Mouse (Mus musculus) neural tube, embryonic 15.5 days (tissue): Measurements from ENCODE around the gene Scgb1b30. TPM values are rescaled to one million over a fixed set of nuclear protein-coding genes. Genes with fewer than 3 reads are reported as not detected.
A peak's percentile ranks its signal among the peaks of the same experiment; 100 is the strongest.

ENCODE experiments used
- ATAC-seq: fragments of 200-750 bp; cut with Nextera tagmentation; 2 replicates; pipeline ENCODE4 v1.8.0; 2017; ENCODE audit warnings: mild to moderate bottlenecking, moderate TSS enrichment, moderate library complexity; ENCODE audit not compliant: low FRiP score
- H3K27ac ChIP-seq: fragments of 300-500 bp; sonication (generic); replicated peaks from 2 replicates; pipeline ENCODE4 v1.5.1; 2015; ENCODE audit warnings: mild to moderate bottlenecking, inconsistent platforms
- H3K27me3 ChIP-seq: fragments of 300-500 bp; sonication (generic); replicated peaks from 2 replicates; pipeline ENCODE4 v1.6.1; 2015; ENCODE audit warnings: inconsistent platforms
- H3K36me3 ChIP-seq: fragments of 300-500 bp; sonication (generic); 2 replicates; pipeline ENCODE4 v1.6.1; 2015; ENCODE audit warnings: inconsistent platforms
- H3K4me1 ChIP-seq: fragments of 300-500 bp; sonication (generic); 2 replicates; pipeline ENCODE4 v1.6.1; 2015; ENCODE audit warnings: inconsistent platforms
- H3K4me2 ChIP-seq: fragments of 300-500 bp; sonication (generic); 2 replicates; pipeline ENCODE4 v1.6.1; 2015; ENCODE audit warnings: inconsistent platforms, mild to moderate bottlenecking, moderate library complexity
- H3K4me3 ChIP-seq: fragments of 300-500 bp; sonication (generic); replicated peaks from 2 replicates; pipeline ENCODE4 v1.5.1; 2015; ENCODE audit warnings: mild to moderate bottlenecking, inconsistent platforms
- H3K9ac ChIP-seq: fragments of 300-500 bp; sonication (generic); replicated peaks from 2 replicates; pipeline ENCODE4 v1.6.1; 2015; ENCODE audit warnings: mild to moderate bottlenecking, inconsistent platforms
- H3K9me3 ChIP-seq: fragments of 300-500 bp; sonication (generic); replicated peaks from 2 replicates; pipeline ENCODE4 v1.6.1; 2016; ENCODE audit warnings: inconsistent platforms
- WGBS: fragments of 180-500 bp; shearing (Covaris S2); methylation state at CpG from one replicate; pipeline ENCODE4 v1.1.7; 2015; ENCODE audit warnings: mixed read lengths; 5-methylcytosine and 5-hydroxymethylcytosine counted together
- polyA plus RNA-seq: library from polyadenylated mRNA; unstranded; fragments of >200 nt; fragmentation: Nextera tagmentation; extraction: Ambion mirVana; gene quantifications from 2 replicates; pipeline ENCODE4 v1.2.1, GENCODE M21; 2015

Gene Scgb1b30
- polyA plus RNA-seq, 1 experiment from 2014 or later: not detected

GRCm38 (mm10) chr7:34132355-34133079 lies 37.3 kb downstream of the Scgb1b30 start:
- peak; percentile 76 for ATAC-seq

GRCm38 (mm10) chr7:34133117-34133762 lies 38.0 kb downstream of the Scgb1b30 start, which contains the start of gene Wtip:
TSS of gene Wtip (minus strand) at chr7:34133268.
- peak; percentile 77 for ATAC-seq
- Histone ChIP-seq H3K4me3 (peak within 1 kb of the TSS; percentile 78), H3K36me3 (no peaks in the 10 kb centered on the region), H3K4me1 (peaks cover 20% of the 10 kb centered on the region), H3K9me3 (no peaks in the 10 kb centered on the region), H3K27ac (peak within 1 kb of the TSS; percentile 77), H3K4me2 (peak within 1 kb of the TSS; percentile 73), H3K9ac (peak within 1 kb of the TSS; percentile 65), H3K27me3 (no peaks in the 10 kb centered on the region)
- 2% methylated on average over 38 of the region's 65 CpGs for WGBS

More at GRCm38 (mm10) chr7:34132355-34133079, 37.3 kb downstream of the Scgb1b30 start:
- WGBS: under 1% methylated on average over 96 of the region's 116 CpGs
- H3K36me3 ChIP-seq: no peaks in the 10 kb centered on the region
- H3K4me1 ChIP-seq: peaks cover 20% of the 10 kb centered on the region
- H3K27ac ChIP-seq: peak overlapping the region; percentile 77
- peak overlapping the region; percentile 65 for H3K9ac ChIP-seq
- H3K4me3 ChIP-seq: peak overlapping the region; percentile 78
- peak overlapping the region; percentile 73 for H3K4me2 ChIP-seq
- no peaks in the 10 kb centered on the region for H3K27me3 ChIP-seq
- H3K9me3 ChIP-seq: no peaks in the 10 kb centered on the region

- H3K4me2 ChIP-seq: no peak overlapping the region
- 90% methylated on average over 2 of the region's 2 CpGs for WGBS
- H3K36me3 ChIP-seq: no peaks in the 10 kb centered on the region
Measured at GRCm38 (mm10) chr7:34134336-34134735, 39.1 kb downstream of the Scgb1b30 start.

GRCm38 (mm10) chr7:34139493-34139892 lies 44.3 kb downstream of the Scgb1b30 start:
- 91% methylated on average over 6 of the region's 6 CpGs for WGBS
- Histone ChIP-seq H3K9ac (no peak overlapping the region), H3K9me3 (no peaks in the 10 kb centered on the region), H3K4me1 (no peaks in the 10 kb centered on the region), H3K36me3 (peaks cover 45% of the 10 kb centered on the region), H3K27ac (no peak overlapping the region), H3K4me2 (no peak overlapping the region), H3K27me3 (no peaks in the 10 kb centered on the region), H3K4me3 (no peak overlapping the region)
- no peak for ATAC-seq

More at GRCm38 (mm10) chr7:34134336-34134735, 39.1 kb downstream of the Scgb1b30 start:
- H3K4me1 ChIP-seq: peaks cover 20% of the 10 kb centered on the region
- ATAC-seq: no peak
- no peak overlapping the region for H3K4me3 ChIP-seq
- no peaks in the 10 kb centered on the region for H3K27me3 ChIP-seq
- H3K27ac ChIP-seq: no peak overlapping the region
- no peak overlapping the region for H3K9ac ChIP-seq
- H3K9me3 ChIP-seq: no peaks in the 10 kb centered on the region

- no peak for ATAC-seq
- H3K4me1 ChIP-seq: no peaks in the 10 kb centered on the region
- H3K27me3 ChIP-seq: no peaks in the 10 kb centered on the region
- no peak overlapping the region for H3K9ac ChIP-seq
- no peak overlapping the region for H3K4me2 ChIP-seq
- no peak overlapping the region for H3K27ac ChIP-seq
- no peaks in the 10 kb centered on the region for H3K9me3 ChIP-seq
- 97% methylated on average over 13 of the region's 13 CpGs for whole genome bisulfite sequencing
- H3K4me3 ChIP-seq: no peak overlapping the region
- H3K36me3 ChIP-seq: peaks cover 61% of the 10 kb centered on the region
Measured at GRCm38 (mm10) chr7:34141123-34141522, 45.9 kb downstream of the Scgb1b30 start.

- H3K27me3 ChIP-seq: no peaks in the 10 kb centered on the region
- no peaks in the 10 kb centered on the region for H3K4me1 ChIP-seq
- no peak overlapping the region for H3K27ac ChIP-seq
- H3K9ac ChIP-seq: no peak overlapping the region
- ATAC-seq: no peak
- no peak overlapping the region for H3K4me2 ChIP-seq
- no peaks in the 10 kb centered on the region; the same call in 1 of the 2 replicates for H3K9me3 ChIP-seq
- peaks cover 97% of the 10 kb centered on the region for H3K36me3 ChIP-seq
- no peak overlapping the region for H3K4me3 ChIP-seq
- 95% methylated on average over 4 of the region's 4 CpGs for WGBS
Measured at GRCm38 (mm10) chr7:34147193-34147592, 52.0 kb downstream of the Scgb1b30 start.

Other genes with a start within 250 kb of the Scgb1b30 start
- gene Scgb2b26, start 150.4 kb upstream of the Scgb1b30 start, polyA plus RNA-seq: not detected in 2 replicates
- gene Scgb2b27, start 81.5 kb upstream of the Scgb1b30 start, polyA plus RNA-seq: not detected in 2 replicates
- gene Scgb1b27, start 73.9 kb upstream of the Scgb1b30 start, polyA plus RNA-seq: not detected in 2 replicates
- 3.5 and 3.8 TPM in 2 replicates for gene Wtip, start 37.8 kb downstream of the Scgb1b30 start, polyA plus RNA-seq
- gene Uba2, start 74.2 kb downstream of the Scgb1b30 start, polyA plus RNA-seq: 157 and 172 TPM in 2 replicates
- gene Pdcd2l, start 101.2 kb downstream of the Scgb1b30 start, polyA plus RNA-seq: 72.2 and 89.5 TPM in 2 replicates
- gene Gpi1, start 134.9 kb downstream of the Scgb1b30 start, polyA plus RNA-seq: 326 and 346 TPM in 2 replicates
- gene Gm6096, start 155.6 kb downstream of the Scgb1b30 start, polyA plus RNA-seq: not detected in 2 replicates
- 30.1 and 30.8 TPM in 2 replicates for gene 4931406P16Rik, start 218.1 kb downstream of the Scgb1b30 start, polyA plus RNA-seq